Mouse (Mus musculus) liver, embryonic 13.5 days (tissue): Measurements from ENCODE around the gene Gm20696. TPM values are rescaled to one million over a fixed set of nuclear protein-coding genes. Genes with fewer than 3 reads are reported as not detected.

Experiments
- ATAC-seq: fragments of 200-750 bp; cut with Nextera tagmentation; 2 replicates; pipeline ENCODE4 v1.8.0; 2017; ENCODE audit warnings: low read depth, mild to moderate bottlenecking, moderate number of reproducible peaks, moderate library complexity
- DNase-seq: peaks from one replicate; pipeline ENCODE4 v3.0.0; 2022
- H3K27ac ChIP-seq: fragments of 300-500 bp; sonication (generic); 2 replicates; pipeline ENCODE4 v1.5.1; 2015; ENCODE audit warnings: moderate library complexity, mild to moderate bottlenecking, inconsistent platforms
- H3K27me3 ChIP-seq: fragments of 300-500 bp; sonication (generic); 2 replicates; pipeline ENCODE4 v1.6.1; 2015; ENCODE audit warnings: mild to moderate bottlenecking, inconsistent platforms
- H3K36me3 ChIP-seq: fragments of 300-500 bp; sonication (generic); 2 replicates; pipeline ENCODE4 v1.6.1; 2015; ENCODE audit warnings: mild to moderate bottlenecking, inconsistent platforms
- H3K4me1 ChIP-seq: fragments of 300-500 bp; sonication (generic); replicated peaks from 2 replicates; pipeline ENCODE4 v1.6.1; 2015; ENCODE audit warnings: inconsistent platforms
- H3K4me2 ChIP-seq: fragments of 300-500 bp; sonication (generic); 2 replicates; pipeline ENCODE4 v1.6.1; 2015; ENCODE audit warnings: inconsistent platforms, mild to moderate bottlenecking, moderate library complexity
- H3K4me3 ChIP-seq: fragments of 300-500 bp; sonication (generic); replicated peaks from 2 replicates; pipeline ENCODE4 v1.5.1; 2015; ENCODE audit warnings: mild to moderate bottlenecking, inconsistent platforms
- H3K9ac ChIP-seq: fragments of 300-500 bp; sonication (generic); 2 replicates; pipeline ENCODE4 v1.6.1; 2015; ENCODE audit warnings: mild to moderate bottlenecking, inconsistent platforms
- H3K9me3 ChIP-seq: fragments of 300-500 bp; sonication (generic); replicated peaks from 2 replicates; pipeline ENCODE4 v1.6.1; 2016; ENCODE audit warnings: inconsistent platforms
- WGBS: fragments of 180-500 bp; shearing (Covaris S2); methylation state at CpG from one replicate; pipeline ENCODE4 v1.1.7; 2015; ENCODE audit not compliant: insufficient replicate concordance; 5-methylcytosine and 5-hydroxymethylcytosine counted together
- polyA plus RNA-seq: library from polyadenylated mRNA; unstranded; fragments of >200 nt; fragmentation: Nextera tagmentation; extraction: Ambion mirVana; gene quantifications from 2 replicates; pipeline ENCODE4 v1.2.1, GENCODE M21; 2015

Gene Gm20696
- polyA plus RNA-seq, 1 experiment from 2014 or later = 0.58 TPM

DNA sequence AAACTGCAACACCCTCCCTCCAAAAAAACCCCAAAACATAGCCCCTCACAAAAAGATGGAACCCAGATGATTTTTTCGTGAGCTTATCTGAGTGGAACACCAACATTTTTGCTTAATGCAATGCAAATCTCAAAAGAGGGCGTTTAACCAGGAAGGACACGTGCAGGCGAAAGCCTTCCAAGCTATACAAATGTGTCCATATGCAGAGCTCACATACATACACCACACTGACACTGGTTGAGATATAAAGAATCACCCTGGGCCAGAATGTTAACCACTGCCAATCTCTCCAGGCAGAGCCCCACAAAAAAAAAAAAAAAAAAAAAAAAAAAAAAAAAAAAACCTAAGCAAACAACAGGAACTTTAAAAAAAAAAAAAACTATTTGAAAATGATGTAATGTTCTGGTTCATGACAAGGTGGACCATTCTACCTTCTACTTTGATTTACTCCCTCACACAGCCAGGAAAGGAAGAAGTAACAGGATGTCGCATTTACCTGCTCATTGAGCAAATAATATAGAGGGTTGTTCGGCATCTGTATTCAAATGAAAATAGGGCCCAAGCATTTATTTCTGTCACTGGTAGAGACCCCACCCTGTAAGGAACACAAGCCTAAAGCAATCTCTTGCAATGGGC is 262.7 kb downstream of the Gm20696 start:
- no peaks in the 10 kb centered on the region for H3K27me3 ChIP-seq
- no peak for ATAC-seq
- no peak overlapping the region for H3K9ac ChIP-seq
- H3K36me3 ChIP-seq = no peaks in the 10 kb centered on the region
- H3K27ac ChIP-seq = no peak overlapping the region
- no peak overlapping the region for H3K4me2 ChIP-seq
- peaks cover 16% of the 10 kb centered on the region for H3K4me1 ChIP-seq
- H3K9me3 ChIP-seq = no peaks in the 10 kb centered on the region
- no peak for DNase-seq
- H3K4me3 ChIP-seq = no peak overlapping the region
- WGBS = 65% methylated on average over 6 of the region's 6 CpGs

DNA sequence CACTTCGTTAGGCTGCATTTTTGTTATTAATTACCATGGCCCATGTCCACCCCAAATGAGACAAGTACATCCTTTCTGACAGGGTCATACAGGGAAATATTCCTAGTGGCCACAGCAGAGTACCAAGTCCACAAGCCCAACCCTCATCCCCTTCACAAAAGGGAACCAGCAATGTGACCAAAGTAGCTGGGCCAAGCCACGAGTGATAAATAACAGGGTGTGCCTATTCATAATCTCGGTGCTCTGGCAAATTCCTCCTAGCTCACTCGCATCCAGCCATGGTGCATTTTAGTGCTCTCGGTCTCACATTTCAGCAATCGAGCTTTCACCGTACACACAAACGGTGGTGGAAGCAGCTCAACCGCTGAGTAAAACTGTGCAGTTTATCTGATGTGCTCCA is 263.7 kb downstream of the Gm20696 start:
- Histone ChIP-seq H3K4me3 (no peak overlapping the region), H3K36me3 (no peaks in the 10 kb centered on the region), H3K4me1 (peaks cover 16% of the 10 kb centered on the region), H3K27ac (no peak overlapping the region), H3K9ac (no peak overlapping the region), H3K4me2 (no peak overlapping the region), H3K27me3 (no peaks in the 10 kb centered on the region), H3K9me3 (no peaks in the 10 kb centered on the region)
- 62% methylated on average over 9 of the region's 9 CpGs for WGBS
- DNase-seq (no peak), ATAC-seq (no peak)

- Histone ChIP-seq H3K9me3 (no peaks in the 10 kb centered on the region), H3K36me3 (no peaks in the 10 kb centered on the region), H3K27me3 (no peaks in the 10 kb centered on the region), H3K9ac (no peak overlapping the region), H3K4me3 (no peak overlapping the region), H3K4me2 (no peak overlapping the region), H3K27ac (no peak overlapping the region), H3K4me1 (peaks cover 16% of the 10 kb centered on the region)
- DNase-seq (no peak), ATAC-seq (no peak)
- 54% methylated on average over 3 of the region's 3 CpGs for WGBS
Measured at GRCm38 (mm10) chr6:99402370-99402769, 264.2 kb downstream of the Gm20696 start.

- Histone ChIP-seq H3K27ac (no peak overlapping the region), H3K27me3 (no peaks in the 10 kb centered on the region), H3K36me3 (no peaks in the 10 kb centered on the region), H3K4me1 (peaks cover 16% of the 10 kb centered on the region), H3K9ac (no peak overlapping the region), H3K4me2 (no peak overlapping the region), H3K4me3 (no peak overlapping the region), H3K9me3 (no peaks in the 10 kb centered on the region)
- ATAC-seq = no peak
- 60% methylated on average over 6 of the region's 6 CpGs for WGBS
- no peak for DNase-seq
Measured at GRCm38 (mm10) chr6:99401801-99402200, 264.8 kb downstream of the Gm20696 start.

DNA sequence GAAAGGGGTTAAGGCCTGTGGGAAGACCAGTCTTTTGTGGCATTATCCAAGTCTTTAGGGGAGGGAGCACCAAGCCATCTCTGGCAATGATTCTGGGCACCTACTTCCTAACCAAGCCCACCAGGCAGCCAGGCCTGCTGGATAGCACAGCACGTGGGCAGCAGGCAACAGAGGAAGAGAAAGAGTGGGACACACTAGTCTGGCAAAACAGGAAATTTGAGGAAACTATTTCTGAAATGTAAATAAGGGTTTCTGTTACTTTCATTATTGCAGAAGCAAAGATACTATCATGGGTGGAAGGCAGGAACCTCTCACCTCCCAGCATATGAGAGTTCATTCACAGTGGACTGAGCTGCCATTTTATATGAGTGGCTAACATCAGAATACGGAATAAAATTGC is 265.4 kb downstream of the Gm20696 start:
- WGBS = 39% methylated on average over 2 of the region's 2 CpGs
- Histone ChIP-seq H3K4me2 (no peak overlapping the region), H3K9ac (no peak overlapping the region), H3K27ac (no peak overlapping the region), H3K4me3 (no peak overlapping the region), H3K4me1 (peaks cover 16% of the 10 kb centered on the region), H3K36me3 (no peaks in the 10 kb centered on the region), H3K9me3 (no peaks in the 10 kb centered on the region), H3K27me3 (no peaks in the 10 kb centered on the region)
- ATAC-seq (no peak), DNase-seq (no peak)

DNA sequence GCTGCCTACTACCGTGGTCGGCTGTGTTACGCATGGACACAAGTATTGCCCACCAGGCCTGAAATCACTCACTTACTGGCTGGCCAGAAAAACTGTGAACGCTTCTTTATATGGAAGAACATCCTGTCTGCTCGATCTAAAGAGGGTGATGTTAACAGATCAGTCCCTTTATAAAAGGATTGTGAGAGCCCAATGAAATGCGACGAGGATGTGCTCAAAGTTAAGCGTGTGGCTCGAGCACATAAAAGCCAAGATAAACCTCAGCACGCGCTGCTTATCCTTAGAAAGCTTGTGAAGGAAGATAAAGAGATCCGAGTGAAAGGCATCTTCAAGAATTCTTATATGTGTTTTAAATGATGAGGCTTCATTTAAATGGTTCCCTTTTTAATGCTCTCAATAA is 270.9 kb downstream of the Gm20696 start:
- ATAC-seq (no peak), DNase-seq (no peak)
- Histone ChIP-seq H3K27ac (no peak overlapping the region), H3K4me2 (no peak overlapping the region), H3K4me1 (no peaks in the 10 kb centered on the region), H3K27me3 (no peaks in the 10 kb centered on the region), H3K9ac (no peak overlapping the region), H3K9me3 (no peaks in the 10 kb centered on the region), H3K36me3 (no peaks in the 10 kb centered on the region), H3K4me3 (no peak overlapping the region)
- WGBS = 74% methylated on average over 12 of the region's 12 CpGs

DNA sequence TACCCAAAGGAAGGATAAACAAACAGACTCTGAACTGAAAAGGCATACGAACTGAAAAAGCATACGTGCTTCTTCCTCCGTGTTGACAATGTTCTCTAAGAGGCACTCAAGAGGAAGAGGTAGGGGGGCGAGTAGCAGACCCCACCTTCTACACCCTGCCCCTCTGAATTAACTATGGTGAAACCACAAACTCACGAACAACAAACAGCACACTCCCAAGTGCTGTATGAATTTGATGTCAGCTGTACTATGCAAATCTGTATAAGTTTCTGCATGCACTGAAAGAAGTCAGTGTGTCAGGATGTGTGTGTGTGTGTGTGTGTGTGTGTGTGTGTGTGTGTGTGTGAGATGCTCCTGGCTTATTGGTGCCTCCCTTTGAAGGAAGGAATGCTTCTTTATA is 271.8 kb downstream of the Gm20696 start:
- ATAC-seq = no peak
- no peak overlapping the region for H3K4me3 ChIP-seq
- 53% methylated on average over 5 of the region's 5 CpGs for WGBS
- H3K27me3 ChIP-seq = no peaks in the 10 kb centered on the region
- H3K9ac ChIP-seq = no peak overlapping the region
- H3K27ac ChIP-seq = no peak overlapping the region
- H3K4me2 ChIP-seq = no peak overlapping the region
- no peaks in the 10 kb centered on the region for H3K9me3 ChIP-seq
- DNase-seq = no peak
- H3K36me3 ChIP-seq = no peaks in the 10 kb centered on the region
- H3K4me1 ChIP-seq = peaks cover 3% of the 10 kb centered on the region; the same call in 1 of the 2 replicates

GRCm38 (mm10) chr6:99392484-99392883 is 274.1 kb downstream of the Gm20696 start:
- DNase-seq (no peak), ATAC-seq (no peak)
- Histone ChIP-seq H3K9ac (no peak overlapping the region), H3K9me3 (no peaks in the 10 kb centered on the region), H3K27ac (no peak overlapping the region), H3K36me3 (no peaks in the 10 kb centered on the region), H3K4me1 (peaks cover 24% of the 10 kb centered on the region), H3K4me3 (no peak overlapping the region), H3K4me2 (no peak overlapping the region), H3K27me3 (no peaks in the 10 kb centered on the region)
- WGBS = 85% methylated on average over 6 of the region's 6 CpGs

- Histone ChIP-seq H3K4me2 (0 out of 2 replicates have a peak overlapping the region, but pooled peaks have one; percentile 12), H3K27ac (peak overlapping the region; percentile 44), H3K9ac (no peak overlapping the region), H3K27me3 (no peaks in the 10 kb centered on the region), H3K4me3 (no peak overlapping the region), H3K36me3 (no peaks in the 10 kb centered on the region), H3K4me1 (peaks cover 25% of the 10 kb centered on the region), H3K9me3 (no peaks in the 10 kb centered on the region)
- ATAC-seq (peak; percentile 39; the same call in 1 of the 2 replicates), DNase-seq (no peak)
- 20% methylated on average over 19 of the region's 19 CpGs for WGBS
Measured at GRCm38 (mm10) chr6:99388741-99389675, 277.6 kb downstream of the Gm20696 start.

DNA sequence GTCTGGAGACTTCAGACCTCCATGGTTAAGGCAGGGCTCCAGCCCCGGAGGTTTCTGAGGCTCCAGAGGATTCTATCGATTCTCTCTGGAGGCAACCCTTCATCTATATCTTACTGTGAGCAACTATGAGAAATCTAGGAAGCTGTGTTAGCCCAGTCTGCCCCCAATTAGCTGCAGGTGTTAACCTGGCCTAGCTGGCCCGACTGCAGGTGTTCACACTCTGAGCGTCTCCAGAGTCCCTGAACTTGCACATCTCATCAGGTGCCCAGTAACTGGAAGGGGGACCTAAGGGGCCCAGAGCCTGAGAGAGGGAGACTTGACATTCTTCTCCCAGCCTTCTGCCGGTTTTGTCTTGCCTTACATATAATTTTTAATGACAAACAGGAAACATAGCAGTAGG is 278.6 kb downstream of the Gm20696 start:
- no peak for DNase-seq
- Histone ChIP-seq H3K9me3 (no peaks in the 10 kb centered on the region), H3K4me3 (no peak overlapping the region), H3K9ac (no peak overlapping the region), H3K4me2 (no peak overlapping the region), H3K36me3 (no peaks in the 10 kb centered on the region), H3K27ac (peak overlapping the region; percentile 53), H3K4me1 (peaks cover 29% of the 10 kb centered on the region), H3K27me3 (no peaks in the 10 kb centered on the region)
- ATAC-seq = no peak
- WGBS = 47% methylated on average over 5 of the region's 5 CpGs

- no peak overlapping the region for H3K4me2 ChIP-seq
- peaks cover 31% of the 10 kb centered on the region for H3K4me1 ChIP-seq
- no peak overlapping the region for H3K27ac ChIP-seq
- H3K9ac ChIP-seq = no peak overlapping the region
- WGBS = 70% methylated on average over 2 of the region's 2 CpGs
- ATAC-seq (no peak), DNase-seq (no peak)
- H3K4me3 ChIP-seq = no peak overlapping the region
- no peaks in the 10 kb centered on the region for H3K9me3 ChIP-seq
- H3K36me3 ChIP-seq = no peaks in the 10 kb centered on the region
- H3K27me3 ChIP-seq = no peaks in the 10 kb centered on the region
Measured at GRCm38 (mm10) chr6:99385059-99385604, 281.5 kb downstream of the Gm20696 start.
